Mouse (Mus musculus): ENCODE results near the gene Cidec.

The Cidec gene

DNA sequence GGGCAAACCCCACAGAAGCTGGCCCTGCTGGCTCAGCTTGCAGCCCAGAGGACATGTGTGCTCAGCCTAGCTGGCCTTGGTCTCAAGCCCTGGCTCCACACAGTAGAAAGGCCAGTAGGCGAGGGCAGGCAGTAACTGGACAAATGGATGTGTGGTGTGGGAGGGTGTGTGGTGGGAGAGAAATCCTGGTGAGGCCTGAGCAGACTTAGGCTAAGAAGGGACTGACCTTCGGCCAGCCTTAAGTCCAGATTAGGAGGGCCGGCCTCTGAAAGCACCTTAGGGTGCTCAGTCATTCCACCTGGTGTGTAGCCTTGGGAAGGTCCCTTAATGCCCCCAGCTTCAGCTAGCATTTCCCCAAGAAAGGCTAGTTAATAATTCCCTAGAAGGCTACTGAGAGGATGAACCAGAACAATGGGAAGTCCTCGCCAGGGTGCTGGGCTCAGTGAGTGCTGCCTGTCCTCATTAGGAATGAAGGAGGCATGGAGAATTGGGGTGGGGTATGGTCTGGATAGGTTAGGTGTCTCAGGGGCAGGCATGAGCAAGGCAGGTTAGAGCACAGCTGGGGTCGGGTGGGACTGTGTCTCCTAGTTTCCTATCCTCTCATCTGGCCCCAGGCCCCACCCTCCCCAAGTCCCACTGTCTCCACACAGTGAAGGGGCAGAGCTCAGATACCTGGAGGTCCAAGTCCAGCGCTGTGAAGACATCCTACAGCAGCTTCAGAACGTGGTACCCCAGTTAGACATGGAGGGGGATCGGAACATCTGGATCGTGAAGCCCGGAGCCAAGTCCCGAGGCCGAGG is 30.7 kb downstream of the Cidec start:
- no peak for DNase-seq

- DNase-seq, result no peak
Measured at GRCm38 (mm10) chr6:113402094-113402493, 33.5 kb downstream of the Cidec start.

GRCm38 (mm10) chr6:113396270-113397030 is 39.1 kb downstream of the Cidec start:
- no peak for DNase-seq

GRCm38 (mm10) chr6:113395501-113395900 is 40.1 kb downstream of the Cidec start:
- DNase-seq, result no peak

DNA sequence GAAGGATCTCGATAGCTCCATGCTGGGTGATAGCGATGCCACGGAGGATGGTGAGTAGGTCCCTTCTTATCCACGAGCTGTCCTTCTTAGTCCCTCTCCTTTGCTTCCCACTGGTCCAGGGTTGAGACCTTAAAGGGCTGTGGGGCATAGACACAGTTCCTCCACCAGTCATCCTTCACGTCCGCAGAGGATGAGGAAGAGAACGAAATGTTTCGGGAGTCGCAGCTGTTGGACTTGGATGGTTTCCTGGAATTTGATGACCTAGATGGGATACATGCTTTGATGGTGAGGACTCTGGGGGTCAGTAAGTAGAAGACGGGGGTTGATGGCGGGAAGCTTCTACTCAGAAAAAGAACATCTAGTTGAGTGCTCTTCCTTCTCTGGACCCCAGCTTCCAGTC is 40.7 kb downstream of the Cidec start:
- no peak for DNase-seq

DNA sequence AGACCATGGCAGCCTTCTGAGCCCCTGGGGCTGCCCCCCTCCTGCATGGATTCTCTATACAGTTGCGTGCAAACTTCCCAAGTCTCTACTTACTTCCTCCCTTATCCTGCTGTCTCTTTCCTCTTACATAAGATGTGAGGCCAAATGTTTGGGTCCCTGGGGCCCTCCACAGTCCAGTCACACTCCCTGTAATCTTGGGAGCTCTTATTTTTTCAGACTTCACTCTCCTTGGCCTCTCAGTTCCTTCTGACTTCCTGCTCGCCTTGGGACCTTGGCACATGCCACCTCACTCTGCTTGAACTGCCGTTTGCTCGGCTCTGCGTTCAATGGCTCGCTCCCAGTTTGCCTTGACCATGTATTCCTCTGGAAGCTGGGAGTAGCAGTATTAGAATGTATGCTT is 41.6 kb downstream of the Cidec start:
- no peak for DNase-seq

DNA sequence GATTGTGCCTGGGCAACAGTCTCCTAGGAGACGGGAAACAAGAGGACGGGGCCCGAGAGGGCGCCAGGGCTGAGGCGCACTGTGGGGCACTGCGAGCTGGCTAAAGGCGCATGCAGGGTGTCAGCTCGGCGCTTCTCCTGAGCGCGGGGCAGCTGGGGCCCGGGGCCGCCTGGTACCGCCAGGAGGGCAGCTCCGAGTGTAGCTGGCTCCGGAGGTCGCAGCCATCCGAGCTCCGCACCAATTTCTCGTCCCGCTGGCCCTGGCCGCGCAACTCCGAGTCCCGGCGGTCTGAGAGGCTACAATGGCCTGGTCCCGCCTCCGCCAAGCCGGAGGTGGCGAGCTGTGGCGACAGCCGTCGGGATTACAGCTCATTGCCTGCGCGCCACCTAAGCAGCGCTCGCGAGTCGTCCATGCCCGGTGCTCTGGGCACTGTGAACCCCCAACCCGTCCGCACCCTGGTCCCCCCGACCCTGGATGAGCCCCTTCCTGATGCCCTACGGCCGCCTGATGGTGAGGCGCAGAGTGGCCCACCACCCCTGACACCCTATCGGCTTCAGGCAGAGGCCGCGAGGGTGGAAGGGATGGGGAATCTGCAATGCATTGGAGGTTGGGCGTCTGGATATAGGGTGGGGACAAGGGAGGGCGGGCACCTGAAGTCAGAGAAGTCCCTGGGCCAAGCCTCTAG is 43.0 kb downstream of the Cidec start:
- DNase-seq, result peak; percentile 29

GRCm38 (mm10) chr6:113392015-113392386 is 43.6 kb downstream of the Cidec start:
- no peak for DNase-seq

GRCm38 (mm10) chr6:113390715-113391114 is 44.8 kb downstream of the Cidec start:
- no peak for DNase-seq

DNA sequence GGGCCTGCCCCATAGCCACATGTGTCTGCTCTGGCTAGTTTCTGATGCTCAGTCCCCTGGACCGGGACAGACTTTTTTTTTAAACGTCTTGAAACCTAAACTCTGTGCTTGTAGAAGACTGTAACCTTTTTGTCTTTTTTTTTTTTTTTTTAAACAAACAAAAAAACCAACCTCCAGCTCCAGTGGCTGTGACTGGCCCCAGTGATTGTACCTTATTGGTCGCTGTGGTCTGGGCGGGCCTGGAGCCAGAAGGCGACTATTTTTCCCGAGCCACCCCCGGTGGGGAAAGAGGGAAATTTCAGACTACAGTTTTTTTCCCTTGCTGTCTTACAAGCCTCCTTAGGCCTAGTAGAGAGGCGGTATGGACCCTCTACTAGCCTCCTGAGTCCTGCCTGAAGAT is 46.6 kb downstream of the Cidec start, which contains the start of gene Ttll3:
Gene Ttll3 (plus strand): TSS at position 301 of the 400 bp plus-strand sequence.
- DNase-seq, result no peak

DNA sequence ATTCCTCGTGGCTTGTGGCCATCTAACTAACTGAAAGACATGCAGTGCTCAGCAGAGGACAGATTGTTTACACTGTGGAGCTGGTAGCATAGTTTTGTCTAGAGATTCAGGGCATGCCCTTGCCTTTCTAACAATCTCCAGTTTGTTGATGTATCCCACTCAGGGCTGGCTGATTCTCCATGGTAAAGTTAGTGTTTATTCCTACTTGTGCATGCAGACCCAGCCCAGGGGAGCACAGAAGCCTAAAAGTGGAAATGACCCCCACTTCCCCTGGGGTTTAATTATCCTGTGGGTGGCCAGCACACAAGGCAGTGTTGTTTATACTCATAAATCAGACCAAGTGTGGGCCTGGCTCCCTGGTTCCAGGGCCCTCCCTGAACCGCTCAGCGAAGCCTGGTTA is 49.5 kb downstream of the Cidec start:
- no peak for DNase-seq

DNA sequence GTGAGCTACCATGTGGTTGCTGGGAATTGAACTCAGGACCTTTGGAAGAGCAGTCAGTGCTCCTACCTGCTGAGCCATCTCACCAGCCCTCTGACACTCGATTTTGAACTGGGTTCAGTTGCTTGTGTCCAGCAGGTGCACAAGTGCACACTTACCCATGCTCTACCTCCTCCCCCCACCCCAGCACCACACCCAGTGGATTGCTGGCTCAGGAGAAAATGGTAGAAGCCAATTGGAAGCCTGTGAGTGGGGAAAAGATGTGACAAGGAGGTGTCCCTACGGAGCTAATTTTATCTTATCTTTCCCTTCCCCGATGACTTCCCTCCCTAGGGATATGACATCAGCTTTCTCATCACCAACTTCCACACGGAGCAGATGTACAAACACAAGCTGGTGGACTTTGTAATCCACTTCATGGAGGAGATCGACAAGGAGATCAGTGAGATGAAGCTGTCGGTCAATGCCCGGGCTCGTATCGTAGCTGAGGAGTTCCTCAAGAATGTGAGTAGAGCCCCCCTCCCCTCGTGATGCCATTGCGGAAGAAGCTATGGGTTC is 50.3 kb downstream of the Cidec start:
- DNase-seq, result no peak

DNA sequence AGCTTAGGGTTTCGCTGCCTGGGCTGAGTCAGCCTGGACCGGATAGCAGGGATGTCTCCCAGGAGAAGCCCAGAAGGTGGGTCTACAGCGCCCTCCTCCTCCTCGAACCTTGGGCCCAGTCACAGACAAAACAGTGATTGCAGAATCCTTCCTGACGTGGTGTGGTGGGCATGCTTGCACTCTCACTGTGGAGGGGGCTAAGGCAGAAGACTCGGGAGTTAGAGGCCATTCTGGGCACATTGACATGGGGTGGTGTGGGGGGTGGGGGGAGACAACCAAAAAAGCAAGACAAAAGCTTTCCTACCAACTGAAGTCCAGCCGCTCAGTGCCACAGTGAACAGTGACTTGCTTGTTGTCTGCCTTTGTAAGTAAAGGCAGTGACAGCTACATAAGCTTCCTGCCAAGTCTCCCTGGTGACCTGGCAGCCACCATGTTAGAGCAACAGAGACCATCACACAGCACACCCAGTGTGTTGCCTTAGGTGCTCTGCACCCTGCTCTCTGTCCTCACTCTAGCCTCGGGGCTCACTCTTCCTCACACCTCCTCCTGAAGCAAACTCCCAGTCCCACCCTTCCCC is 51.1 kb downstream of the Cidec start:
- DNase-seq, result no peak

DNA sequence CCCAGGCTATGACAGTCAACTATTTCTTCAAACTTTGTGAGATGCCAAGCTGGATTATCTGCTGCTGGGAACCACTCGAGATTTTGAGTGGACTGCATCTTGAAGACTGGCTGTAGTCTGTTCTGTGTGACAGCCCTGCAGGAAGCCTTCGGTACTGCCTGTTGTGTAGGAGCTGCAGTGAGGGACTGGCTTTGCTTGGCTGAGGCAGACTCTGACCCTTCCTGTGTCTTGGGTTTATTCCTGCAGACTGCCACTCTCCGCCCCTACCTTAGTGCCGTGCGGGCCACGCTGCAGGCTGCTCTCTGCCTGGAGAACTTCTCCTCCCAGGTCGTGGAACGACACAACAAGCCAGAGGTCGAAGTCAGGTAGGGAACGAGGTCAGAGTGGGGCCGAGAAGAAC is 55.1 kb downstream of the Cidec start:
- no peak for DNase-seq

GRCm38 (mm10) chr6:113379246-113379645 is 56.3 kb downstream of the Cidec start:
- no peak for DNase-seq

DNA sequence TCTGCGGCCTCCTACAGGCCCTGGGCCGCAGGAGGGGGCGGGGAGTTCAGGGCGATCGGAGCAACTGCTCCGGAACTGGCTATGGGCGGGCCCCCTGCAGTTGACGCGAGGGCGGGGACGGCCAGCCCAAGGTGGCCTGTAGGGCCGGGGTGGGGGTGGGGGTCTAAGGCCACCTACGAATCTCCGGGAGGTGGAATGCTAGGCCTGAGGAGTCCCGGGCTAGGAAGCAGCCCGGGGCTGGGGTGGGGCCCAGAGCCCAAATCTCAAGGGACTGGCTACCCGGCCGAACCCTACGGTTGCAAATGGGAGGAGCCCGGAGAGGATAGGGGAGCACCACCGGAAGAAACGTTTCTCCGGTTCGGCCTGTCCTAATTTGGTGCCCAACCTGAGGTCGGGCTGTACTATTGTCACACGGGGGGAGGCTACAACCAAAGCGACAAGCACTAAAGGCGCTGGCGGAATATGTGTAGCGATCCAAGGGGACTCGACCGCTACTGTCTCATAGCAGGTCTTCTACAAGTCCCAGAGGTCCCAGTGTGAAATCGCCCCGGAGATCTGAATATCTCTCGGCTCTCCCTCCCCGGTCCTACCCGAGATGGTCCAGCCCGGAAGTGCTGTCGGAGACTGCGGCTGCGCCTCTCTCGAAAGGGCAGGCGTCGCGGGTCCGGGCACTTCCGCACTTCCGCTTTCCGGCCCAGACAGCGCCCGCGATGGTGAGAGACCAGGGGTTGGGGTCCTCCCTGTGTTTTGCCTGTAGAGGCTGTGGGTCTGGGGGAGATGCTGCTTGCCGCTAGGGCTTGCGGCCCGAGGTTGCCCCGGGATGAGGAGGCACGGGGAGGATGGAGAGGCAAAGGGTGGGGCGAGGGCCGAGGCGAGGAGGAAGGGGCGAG is 57.8 kb downstream of the Cidec start, which contains the start of the genes Tada3 and Arpc4:
Gene Tada3 (minus strand): TSS at position 388 of the 890 bp plus-strand sequence.
Gene Arpc4 (plus strand): TSS at position 620 of the 890 bp plus-strand sequence.
- peak; percentile 94 for DNase-seq

- no peak for DNase-seq
Measured at GRCm38 (mm10) chr6:113377172-113377495, 58.4 kb downstream of the Cidec start.

Data from lung, postnatal 14 days (tissue).